Mouse (Mus musculus): ENCODE data around the gene Zfp74.

- TF ChIP-seq CTCF (IDR thresholded peaks at IDR 0.05; ENCODE audit: insufficient read depth, low read depth, low read length): no peak
- no peak for TF ChIP-seq POLR2A (IDR thresholded peaks at IDR 0.05; ENCODE audit: insufficient read depth, low read depth, low read length)
These were observed 41.7 kb downstream of the Zfp74 start for GRCm38 (mm10) chr7:29912172-29912571.
